Mouse (Mus musculus) gastrocnemius, postnatal 14 days (tissue): ENCODE measurements around the gene Abca1. TPM values are rescaled to one million over a fixed set of nuclear protein-coding genes. Genes with fewer than 3 reads are reported as not detected.

Source experiments
- DNase-seq: peaks from one replicate; pipeline ENCODE4 v3.0.0; 2021; ENCODE audit warnings: mixed read lengths
- intact Hi-C: fragments of 180-260 bp; cut with DNase I; formaldehyde crosslinking; loops from one replicate; pipeline ENCODE4 v1.15.1; 2025; ENCODE audit warnings: low total_unique reads
- total RNA-seq, 2 experiments: library from RNA; stranded (reverse); gene quantifications; 2 replicates each; pipeline ENCODE4 v1.2.3; 2021

Gene Abca1
- total RNA-seq, 2 experiments from 2014 or later: 14.7 to 25.4 TPM

DNA sequence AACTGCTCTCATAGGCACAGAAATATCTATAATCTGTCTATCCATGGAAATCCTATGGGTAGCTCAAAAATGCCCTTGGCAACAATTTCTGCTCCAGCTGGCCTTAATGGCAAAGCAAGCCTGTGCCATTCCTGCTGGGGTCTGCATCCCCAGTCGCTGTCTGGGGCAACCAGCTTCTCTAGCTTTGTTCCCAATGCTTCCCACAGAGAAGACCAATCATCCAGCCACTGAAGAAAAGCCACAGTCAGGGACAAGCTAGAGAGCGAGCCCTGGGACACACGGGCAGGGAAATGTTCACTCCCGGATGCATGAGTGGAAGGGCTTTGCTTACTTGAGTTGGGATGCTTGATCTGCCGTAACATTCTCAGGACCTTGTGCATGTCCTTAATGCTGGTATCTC, 32.4 kb downstream of the Abca1 start:
- intact Hi-C loops: no loop called here
- DNase-seq: no peak

DNA sequence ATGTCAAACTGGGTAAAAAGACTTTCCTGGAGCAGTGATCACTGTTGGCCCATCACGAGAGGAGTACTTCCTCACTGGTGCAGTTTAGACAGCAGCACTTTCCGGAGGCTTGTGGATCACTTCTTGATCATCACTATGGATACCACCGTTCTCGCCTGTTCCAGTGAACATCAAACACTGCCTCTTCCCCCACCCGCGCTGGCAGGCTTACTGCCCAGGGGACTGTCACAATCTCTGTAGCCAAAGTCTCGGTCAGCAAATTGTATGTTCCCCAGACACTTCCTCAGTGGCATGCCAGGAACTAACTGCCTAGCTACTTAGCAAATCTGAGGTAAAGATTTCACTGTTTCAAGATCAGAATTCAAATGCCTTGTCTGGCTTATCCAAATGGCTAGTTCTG, 32.9 kb downstream of the Abca1 start:
- no peak for DNase-seq
- intact Hi-C loops: no loop called here

DNA sequence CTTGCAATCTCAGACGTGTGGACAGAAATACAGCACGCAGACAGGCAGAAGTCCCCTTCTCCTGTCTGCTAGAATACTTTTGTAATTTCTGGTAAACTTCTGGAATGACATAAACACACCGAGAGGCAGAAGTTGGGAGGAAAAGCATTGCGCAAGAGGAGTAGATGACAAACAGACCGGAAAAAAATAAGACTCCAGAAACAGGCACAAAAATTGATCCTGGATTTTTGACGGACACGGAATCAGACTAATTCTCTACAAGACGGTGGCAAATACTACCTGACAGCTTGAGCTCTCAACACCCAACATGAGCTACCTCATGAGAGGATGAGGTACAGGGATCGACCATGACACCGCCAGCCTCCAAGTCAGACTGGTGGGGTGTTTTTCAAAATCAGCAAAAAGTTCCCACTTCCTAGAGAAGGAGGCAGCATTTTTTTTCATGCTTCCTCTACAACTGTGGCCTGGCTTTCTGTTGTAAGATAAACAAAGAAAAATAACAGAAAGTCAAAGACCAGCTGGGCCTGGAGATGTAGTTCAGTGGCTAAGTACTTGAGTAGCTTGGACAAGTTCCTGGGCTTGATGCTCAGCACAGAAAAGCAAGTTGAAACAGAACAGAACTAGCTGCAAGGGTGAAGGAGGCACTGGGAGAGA, 34.7 kb downstream of the Abca1 start:
- no peak for DNase-seq
- intact Hi-C loops: loop anchor here (5.0 kb wide), 1 partner anchor 32 kb away; the partner anchor contains the start of gene Abca1

DNA sequence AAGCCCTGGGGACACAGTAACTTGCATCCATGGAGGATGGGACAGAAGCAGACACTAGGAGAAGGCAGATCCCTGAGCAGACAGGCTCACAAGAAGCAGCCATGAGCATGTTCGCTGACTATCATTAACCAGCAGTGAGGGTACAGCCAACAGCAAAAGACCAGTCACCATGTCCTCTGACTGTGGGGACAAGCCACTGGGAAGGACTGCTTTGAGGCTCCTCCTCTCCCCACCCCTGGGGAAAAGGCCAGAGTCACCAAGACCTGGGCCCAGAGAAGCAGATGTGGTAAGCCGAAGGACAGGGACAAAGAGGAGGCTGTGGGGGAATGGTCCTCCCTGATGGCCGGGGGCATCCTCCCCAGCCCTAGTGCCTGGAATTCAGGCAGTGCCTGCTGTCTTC, 37.4 kb downstream of the Abca1 start:
- intact Hi-C loops: loop anchor here (5.0 kb wide), 1 partner anchor 35 kb away; the partner anchor contains the start of gene Abca1
- DNase-seq: no peak

DNA sequence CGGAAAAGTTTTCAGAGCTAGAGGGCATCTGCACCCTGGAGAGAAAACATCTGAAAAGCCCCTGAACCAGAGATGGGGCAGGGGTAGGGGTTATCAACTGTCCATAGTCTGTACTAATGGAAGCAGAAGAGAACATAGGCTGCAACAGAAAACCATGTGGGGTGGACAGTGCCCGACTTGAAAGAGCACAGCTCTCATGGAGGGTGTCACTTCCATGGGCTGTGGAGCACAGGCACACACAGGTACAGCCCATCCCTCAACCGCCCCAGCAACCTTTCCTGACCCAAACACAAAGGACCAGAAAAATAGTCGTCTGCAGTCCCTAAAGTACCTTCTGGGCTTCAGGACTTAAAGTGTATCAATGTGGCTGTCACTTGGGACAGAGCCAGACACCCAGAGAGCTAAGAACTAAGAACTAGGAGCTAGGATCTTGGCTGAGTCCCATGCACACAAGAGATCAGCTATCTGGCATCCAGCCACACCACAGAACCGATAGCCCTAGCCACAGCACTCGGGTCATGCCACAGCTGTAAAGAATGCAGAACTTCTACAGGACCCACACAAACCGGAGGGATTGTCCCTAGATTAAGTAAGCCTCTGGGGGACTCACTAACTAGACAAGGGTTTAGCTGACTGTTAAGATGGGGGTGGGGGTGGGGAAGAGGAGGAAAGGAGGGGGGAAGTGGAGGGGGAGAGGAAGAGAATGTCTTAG, 38.0 kb downstream of the Abca1 start:
- peak; percentile 45 for DNase-seq
- intact Hi-C loops: loop anchor here (5.0 kb wide), 1 partner anchor 36 kb away; the partner anchor contains the start of gene Abca1

DNA sequence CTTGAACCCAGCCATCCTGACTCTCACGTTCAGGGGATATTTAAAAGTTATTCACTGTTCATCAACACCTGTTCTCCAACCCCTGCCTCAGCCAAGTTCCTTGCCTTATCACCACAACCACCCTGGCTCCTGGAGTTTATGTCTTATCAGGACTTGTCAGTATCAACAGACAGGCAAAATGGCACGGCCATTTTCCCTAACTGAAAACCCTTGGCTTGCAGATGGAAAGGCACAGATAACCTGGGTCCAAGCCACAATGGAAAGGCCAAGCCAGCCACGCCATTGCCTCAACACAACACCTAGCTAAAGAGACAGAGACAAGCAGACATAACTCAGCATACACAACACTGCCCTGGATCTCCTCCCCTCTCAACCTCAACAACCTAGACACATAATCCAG, 38.6 kb downstream of the Abca1 start:
- intact Hi-C loops: loop anchor here (5.0 kb wide), 1 partner anchor 36 kb away; the partner anchor contains the start of gene Abca1

DNA sequence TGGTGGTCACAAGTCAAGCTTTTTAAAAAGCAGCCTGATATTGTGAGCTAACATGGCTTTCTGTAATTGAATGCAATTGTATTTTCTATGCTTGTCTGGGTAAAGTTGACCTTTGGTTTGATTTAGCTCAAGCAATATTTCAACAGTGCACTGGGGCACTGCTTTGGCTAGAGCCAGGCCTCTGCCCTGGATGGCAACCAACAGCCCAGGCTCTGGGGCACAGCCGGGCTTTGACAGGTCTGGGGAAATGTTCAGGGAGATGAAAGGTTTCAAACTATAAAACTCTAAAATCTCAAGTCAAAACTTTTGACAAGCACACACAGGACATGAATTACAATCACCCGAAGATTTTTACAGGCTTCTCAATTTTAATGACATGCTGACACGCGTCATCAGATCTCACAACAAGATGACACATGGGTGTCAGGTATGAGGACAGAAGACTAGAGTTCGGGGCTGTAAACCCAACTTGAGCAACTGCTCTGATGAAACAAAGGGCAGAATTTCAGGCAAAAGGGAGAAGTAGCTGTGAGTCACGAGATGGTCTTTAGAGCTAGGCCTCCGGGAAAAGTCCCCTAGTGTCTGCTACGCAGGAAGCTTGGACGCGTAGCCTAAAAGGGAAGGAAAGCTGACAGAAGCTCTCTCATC, 39.5 kb downstream of the Abca1 start:
- intact Hi-C loops: loop anchor here (5.0 kb wide), 1 partner anchor 37 kb away; the partner anchor contains the start of gene Abca1
- no peak for DNase-seq

More for the DNA sequence above, 38.6 kb downstream of the Abca1 start:
- no peak for DNase-seq

DNA sequence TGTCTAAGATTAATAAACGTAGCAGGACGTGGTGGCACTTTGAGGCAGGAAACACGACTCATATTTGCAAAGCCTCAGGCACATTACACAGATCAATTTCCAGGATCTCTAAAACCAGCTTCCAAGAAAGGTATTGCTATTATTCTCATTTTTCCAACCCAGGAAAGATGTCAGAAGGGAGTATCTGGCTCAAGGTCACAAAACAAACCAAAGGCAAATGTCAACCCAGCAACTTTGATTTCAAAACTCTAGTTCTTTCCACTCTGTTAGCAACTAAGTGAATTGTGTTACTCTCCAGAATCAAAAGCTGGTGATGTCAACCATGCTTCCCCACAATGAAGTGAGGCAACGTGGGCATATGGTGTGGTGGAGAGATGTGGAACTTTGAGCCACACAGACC, 41.1 kb downstream of the Abca1 start:
- intact Hi-C loops: loop anchor here (10.0 kb wide), 1 partner anchor 76 kb away; no protein-coding TSS in a partner anchor
- DNase-seq: no peak

DNA sequence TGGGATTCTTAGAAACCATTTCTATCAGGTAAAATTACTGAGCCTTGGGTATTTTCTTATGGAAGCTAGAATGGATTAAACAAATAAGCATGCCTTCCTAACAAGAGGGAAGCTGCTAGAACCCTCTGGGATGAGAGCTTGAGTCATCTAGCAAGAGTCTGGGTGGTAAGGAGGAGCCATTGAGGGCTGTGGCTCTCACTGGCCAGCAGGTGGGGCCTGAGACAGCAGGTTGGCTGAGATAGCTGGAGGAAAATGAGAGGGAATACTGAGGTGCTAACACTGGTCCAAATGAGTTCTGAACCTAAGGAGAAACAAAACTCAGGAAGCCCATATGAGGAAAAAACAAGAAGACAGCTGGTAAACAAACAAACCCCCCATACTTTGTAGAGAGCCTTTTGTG, 42.1 kb downstream of the Abca1 start:
- no peak for DNase-seq
- intact Hi-C loops: loop anchor here (2.0 to 10.0 kb wide), 2 partner anchors 77 to 237 kb away; no protein-coding TSS in a partner anchor

DNA sequence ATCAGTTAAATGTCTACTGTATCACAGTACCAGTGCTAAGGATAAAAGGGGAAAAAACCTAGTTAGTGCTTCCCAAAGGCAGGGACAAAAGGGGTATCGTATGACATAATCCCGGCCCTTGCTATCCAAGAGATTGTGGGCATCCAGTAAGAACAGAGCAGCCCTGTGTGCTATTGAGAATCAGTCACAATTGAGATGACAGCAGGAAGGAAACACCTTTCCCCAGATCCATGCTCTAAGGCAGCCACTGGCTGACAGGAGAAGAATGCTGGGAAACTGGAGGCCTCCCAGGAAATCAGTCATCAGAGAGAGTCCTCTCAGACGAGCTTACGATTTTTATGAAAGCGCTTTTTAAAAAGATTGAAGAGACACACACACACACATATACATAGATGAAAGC, 42.6 kb downstream of the Abca1 start:
- intact Hi-C loops: loop anchor here (2.0 to 10.0 kb wide), 2 partner anchors 78 to 238 kb away; no protein-coding TSS in a partner anchor
- DNase-seq: no peak

DNA sequence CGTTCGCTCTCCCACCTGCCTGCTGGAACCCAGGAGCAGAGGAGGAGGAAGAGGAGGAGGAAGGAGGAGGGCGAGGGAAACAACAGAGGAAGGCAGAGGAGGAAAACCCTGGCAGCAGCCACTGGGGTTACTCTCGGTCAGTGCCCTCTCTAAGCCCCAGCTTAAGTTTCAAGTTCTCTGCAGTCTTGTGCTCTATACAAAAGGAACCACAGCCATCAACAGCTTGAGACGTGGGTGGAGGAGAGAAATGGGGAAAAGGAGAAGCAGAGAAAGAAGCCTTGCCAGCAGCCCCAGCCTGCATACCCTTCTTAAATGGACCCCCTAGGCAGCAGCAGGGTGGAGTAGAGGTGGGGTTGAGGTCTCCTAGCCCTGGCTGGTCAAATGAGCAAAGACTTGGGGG, 43.8 kb downstream of the Abca1 start:
- intact Hi-C loops: loop anchor here (2.0 to 10.0 kb wide), 2 partner anchors 79 to 239 kb away; no protein-coding TSS in a partner anchor
- no peak for DNase-seq

DNA sequence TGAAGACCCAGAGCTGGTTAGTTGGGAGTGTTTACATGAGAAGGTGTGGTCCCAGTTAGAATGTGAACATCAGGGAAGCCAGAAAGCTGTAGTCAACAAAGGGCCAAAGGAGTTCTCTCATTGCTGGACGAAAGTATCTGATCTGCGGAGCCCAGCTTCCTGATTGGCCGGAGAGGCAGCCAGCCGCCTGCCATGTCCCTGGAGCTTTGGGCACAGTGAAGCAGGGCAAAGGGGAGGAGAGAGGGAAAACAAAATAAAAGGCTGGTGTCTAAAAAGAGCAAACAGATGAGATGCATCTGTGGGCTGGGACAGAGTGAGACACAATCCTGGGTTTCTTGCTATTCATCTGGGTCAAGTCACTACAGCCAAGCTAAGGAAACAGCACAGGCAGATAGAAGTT, 44.3 kb downstream of the Abca1 start:
- no peak for DNase-seq
- intact Hi-C loops: loop anchor here (10.0 kb wide), 1 partner anchor 79 kb away; no protein-coding TSS in a partner anchor

DNA sequence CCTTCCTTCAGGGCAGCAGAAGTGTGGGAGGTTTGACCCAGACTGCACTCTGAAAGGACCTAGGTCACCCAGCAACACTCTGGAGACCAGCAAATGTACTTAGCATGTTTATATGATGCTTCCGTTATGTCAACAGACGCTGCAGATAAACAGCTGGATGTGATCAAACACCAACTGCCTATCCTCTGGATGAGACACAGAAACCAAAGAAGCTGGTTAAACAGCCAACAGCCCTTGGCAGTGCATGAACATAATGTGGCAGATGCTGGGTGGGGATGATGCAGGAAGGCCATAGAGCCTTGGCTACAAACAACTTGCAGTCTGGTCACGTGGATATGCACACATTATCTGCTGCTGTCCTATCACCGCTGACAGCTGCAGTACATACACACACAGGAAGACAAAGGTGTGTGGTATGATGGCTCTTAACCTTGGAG, 47.8 kb downstream of the Abca1 start:
- DNase-seq: no peak
- intact Hi-C loops: loop anchor here (10.0 kb wide), 1 partner anchor 83 kb away; no protein-coding TSS in a partner anchor

DNA sequence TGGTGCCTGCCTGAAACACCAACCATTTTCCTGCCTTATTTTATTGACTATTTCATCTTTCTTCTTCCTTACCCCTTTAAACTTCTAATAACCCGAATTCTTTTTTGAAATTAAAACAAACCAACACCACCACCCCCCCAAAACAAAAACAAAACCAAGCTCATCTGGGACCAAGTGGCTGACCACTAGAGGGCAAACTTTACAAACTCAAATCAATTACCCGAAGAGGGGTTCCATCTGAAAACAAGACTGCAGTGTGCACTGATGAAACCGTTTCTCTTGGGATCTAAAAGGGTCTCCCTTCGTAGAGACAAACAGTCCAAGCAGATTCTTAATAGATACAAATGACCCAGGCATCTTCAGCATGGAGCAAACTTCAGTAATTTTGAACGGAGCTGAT, 49.3 kb downstream of the Abca1 start:
- no peak for DNase-seq
- intact Hi-C loops: loop anchor here (10.0 kb wide), 1 partner anchor 84 kb away; no protein-coding TSS in a partner anchor

DNA sequence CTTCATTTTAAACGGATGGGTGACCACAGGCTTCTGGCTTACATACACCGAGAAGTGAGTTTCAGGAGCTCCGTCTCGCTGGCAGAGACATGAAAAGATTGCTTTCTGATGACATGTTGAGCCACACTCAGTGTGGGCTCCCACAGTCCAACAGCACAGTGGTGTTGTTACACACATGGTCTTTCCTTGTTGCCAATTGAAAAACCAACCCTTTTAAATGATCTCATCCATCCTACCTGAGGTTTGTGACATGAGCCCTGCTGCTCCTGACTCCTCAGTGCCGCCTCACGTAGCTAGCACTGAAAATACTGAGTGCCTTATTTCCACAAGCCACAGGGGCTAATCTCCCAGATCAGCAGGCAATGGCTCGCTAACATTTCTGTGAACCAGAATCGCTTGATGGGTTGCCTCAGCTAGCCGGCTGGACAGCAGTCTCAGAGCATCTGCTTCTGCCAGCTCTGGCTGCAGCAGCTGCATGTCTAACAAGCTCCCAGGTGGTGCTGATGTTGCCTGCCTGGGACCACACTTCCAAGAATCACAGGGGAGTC, 50.2 kb downstream of the Abca1 start:
- intact Hi-C loops: no loop called here
- DNase-seq: no peak

DNA sequence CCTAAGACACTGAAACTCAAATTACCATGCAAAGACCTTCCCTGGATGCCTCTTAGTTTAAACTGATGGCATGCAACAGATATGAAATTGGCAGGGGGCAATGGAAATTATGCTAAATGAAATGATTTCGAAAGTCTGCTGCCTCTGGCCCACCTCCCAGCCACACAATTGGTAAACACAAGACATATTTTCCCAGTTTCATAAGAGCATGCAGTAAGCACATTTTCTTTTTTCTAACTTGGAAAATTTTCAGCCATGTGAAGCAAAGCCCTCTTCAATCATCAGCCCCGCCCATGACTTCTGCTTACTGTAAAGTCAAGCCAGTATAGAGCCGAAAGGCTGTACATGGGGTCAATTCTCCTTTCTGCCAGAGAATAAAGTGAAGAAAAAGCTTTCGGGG, 51.5 kb downstream of the Abca1 start:
- intact Hi-C loops: no loop called here
- DNase-seq: no peak

DNA sequence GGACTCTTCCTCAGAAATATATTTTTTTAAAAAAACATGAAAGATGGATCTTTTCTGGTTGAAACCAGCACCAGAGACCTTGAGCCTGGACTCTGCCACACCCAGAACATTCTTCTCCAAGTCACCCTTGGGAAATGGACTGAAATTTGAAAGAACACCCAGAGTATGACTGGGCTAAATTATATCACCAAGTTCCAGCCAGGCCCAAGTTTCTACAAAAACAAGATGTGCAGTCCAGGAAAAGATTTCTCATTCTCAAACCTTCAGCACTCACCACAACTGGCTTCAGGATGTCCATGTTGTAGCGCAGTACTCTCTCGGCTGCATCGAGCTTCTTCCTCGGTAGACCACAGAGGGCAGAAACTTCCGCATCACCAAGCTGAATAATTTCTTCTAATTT, 53.0 kb downstream of the Abca1 start:
- intact Hi-C loops: no loop called here
- no peak for DNase-seq

DNA sequence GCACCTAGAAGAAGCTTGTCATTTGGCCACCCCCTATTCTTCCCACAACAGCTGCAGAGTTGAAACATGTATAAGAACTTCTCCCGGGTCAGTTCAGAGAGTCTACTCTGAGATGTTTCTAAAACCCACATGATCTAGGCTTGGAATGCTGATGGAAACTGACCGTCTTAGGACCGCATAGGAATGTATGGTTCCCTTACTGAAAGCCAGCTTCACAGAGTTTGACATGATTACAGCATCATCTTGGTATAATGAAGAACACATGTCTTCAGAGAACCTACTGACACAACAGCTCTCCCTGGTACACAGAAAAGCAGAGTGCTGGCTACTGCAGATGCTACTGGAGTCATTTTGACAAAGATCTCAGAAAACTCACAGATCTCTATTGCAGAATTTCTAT, 53.6 kb downstream of the Abca1 start:
- no peak for DNase-seq
- intact Hi-C loops: no loop called here

DNA sequence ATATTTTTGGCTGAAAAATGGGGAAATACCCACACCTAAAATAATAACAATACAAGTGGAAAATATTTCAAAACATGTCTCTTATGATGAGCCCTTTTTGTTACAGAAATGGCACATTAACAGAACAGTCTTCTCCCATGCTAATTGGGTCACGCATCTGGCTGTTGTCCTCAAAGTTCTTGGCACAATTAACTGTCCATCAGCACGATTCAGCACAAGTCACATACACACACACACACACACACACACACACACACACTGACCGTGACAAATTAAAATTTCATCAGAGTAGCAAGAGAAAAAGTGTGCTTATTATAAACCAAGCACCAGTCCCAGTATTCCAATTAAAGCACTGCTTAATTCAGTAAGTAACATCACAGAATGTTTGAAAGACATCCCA, 55.1 kb downstream of the Abca1 start:
- intact Hi-C loops: no loop called here
- DNase-seq: no peak

DNA sequence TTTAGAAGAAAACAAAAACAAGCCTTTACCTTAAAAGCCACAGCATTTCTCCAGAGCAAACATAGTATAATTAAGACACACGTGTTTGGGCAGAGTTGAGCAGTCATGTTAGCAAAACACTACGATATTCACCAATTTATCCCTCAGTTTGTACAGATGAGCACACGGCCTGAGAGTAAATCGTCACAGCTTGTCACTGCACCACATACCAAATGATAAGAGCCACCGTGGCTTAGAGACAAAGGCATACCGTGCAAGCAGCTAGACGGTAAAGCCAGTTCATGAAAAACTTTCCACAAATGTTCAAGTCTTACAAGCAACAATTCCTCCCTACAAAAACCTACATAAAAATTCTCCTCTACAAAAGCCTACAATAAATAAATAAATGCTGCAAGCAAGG, 57.2 kb downstream of the Abca1 start:
- intact Hi-C loops: no loop called here
- DNase-seq: no peak
